ENCODE assay signal across 9 mouse cellular contexts in genomic region chr1:74763081-74763480, GRCm38 (mm10). TPM values are rescaled to one million over a fixed set of nuclear protein-coding genes. Genes with fewer than 3 reads are reported as not detected.
DNase-seq lines count a peak whose midpoint lies in the region; ATAC-seq and TF ChIP-seq lines count a peak whose summit lies in the region.
"Had no signal": no experiment of that assay in that cellular context is flagged by ENCODE, and none has a peak within 500 bp of the region (broad histone marks: within the 10 kb centered on the region; RNA-seq: fewer than 3 reads in every experiment).

No protein-coding gene starts in this region.

- H3K36me3 ChIP-seq in forebrain, postnatal 0 days (ENCODE audit: insufficient read depth), result no peaks in the 10 kb centered on the region
- no peaks in the 10 kb centered on the region for H3K36me3 ChIP-seq in forebrain, embryonic 13.5 days (ENCODE audit: poor library complexity, severe bottlenecking)
- no peaks in the 10 kb centered on the region for H3K36me3 ChIP-seq in lung, postnatal 0 days (ENCODE audit: insufficient read depth, low read length)

- peak; percentile 69 for TF ChIP-seq CTCF in forebrain, postnatal 0 days (IDR thresholded peaks at IDR 0.05; ENCODE audit: low read depth)
- TF ChIP-seq CTCF in lung, postnatal 0 days (IDR thresholded peaks at IDR 0.05), result peak; percentile 76

- H3K9me3 ChIP-seq in forebrain, postnatal 0 days (ENCODE audit: low read length), result no peaks in the 10 kb centered on the region
- no peaks in the 10 kb centered on the region for H3K9me3 ChIP-seq in forebrain, embryonic 13.5 days (replicated peaks)
- H3K9me3 ChIP-seq in lung, postnatal 0 days (ENCODE audit: low read length), result no peaks in the 10 kb centered on the region

- no peak overlapping the region for H3K27ac ChIP-seq in forebrain, postnatal 0 days (ENCODE audit: low read depth, low read length)
- H3K27ac ChIP-seq in forebrain, embryonic 13.5 days, result no peak overlapping the region
- no peak overlapping the region for H3K27ac ChIP-seq in lung, postnatal 0 days (ENCODE audit: low read length)
- H3K27ac ChIP-seq: macrophage had no signal

- no peak for ATAC-seq in forebrain, postnatal 0 days
- ATAC-seq in forebrain, embryonic 13.5 days, result no peak
- no peak for ATAC-seq in lung, postnatal 0 days

- no peak overlapping the region for H3K4me2 ChIP-seq in forebrain, postnatal 0 days (ENCODE audit: low read depth)
- H3K4me2 ChIP-seq in forebrain, embryonic 13.5 days, result no peak overlapping the region
- no peak overlapping the region for H3K4me2 ChIP-seq in lung, postnatal 0 days (replicated peaks; ENCODE audit: low read depth, low read length)

- TF ChIP-seq EP300 in lung, postnatal 0 days (IDR thresholded peaks at IDR 0.05), result no peak

- no peak overlapping the region for H3K9ac ChIP-seq in forebrain, postnatal 0 days
- no peak overlapping the region for H3K9ac ChIP-seq in forebrain, embryonic 13.5 days
- no peak overlapping the region for H3K9ac ChIP-seq in lung, postnatal 0 days (replicated peaks; ENCODE audit: low read depth)

- 6% methylated on average over 6 of the region's 6 CpGs for WGBS in forebrain, postnatal 0 days
- WGBS in forebrain, embryonic 13.5 days, result 4% methylated on average over 6 of the region's 6 CpGs
- WGBS in lung, postnatal 0 days, result 4% methylated on average over 6 of the region's 6 CpGs

- DNase-seq in forebrain, postnatal 0 days, result peak; percentile 78
- DNase-seq in urinary bladder, postnatal 36 days (ENCODE audit: low spot score in 2 of 2), result peak; percentile 67 to 74
- no peak for DNase-seq in urinary bladder, adult 18-20 months (ENCODE audit: low spot score in 2 of 2)
- DNase-seq in embryo, embryonic 11 days, result peak; percentile 90
- DNase-seq in kidney, postnatal 14 days, result peak; percentile 79
- peak; percentile 84 for DNase-seq in lung, postnatal 0 days (ENCODE audit: low spot score)
- DNase-seq in spleen, postnatal 4 days (ENCODE audit: low spot score in 2 of 2), result peak; percentile 65 to 83

- no peak overlapping the region for H3K4me3 ChIP-seq in forebrain, postnatal 0 days (ENCODE audit: low read depth, low read length)
- no peak overlapping the region for H3K4me3 ChIP-seq in forebrain, embryonic 13.5 days
- H3K4me3 ChIP-seq in lung, postnatal 0 days (ENCODE audit: low read depth, low read length), result no peak overlapping the region

- H3K4me1 ChIP-seq in forebrain, postnatal 0 days (ENCODE audit: insufficient read depth), result no peaks in the 10 kb centered on the region
- H3K4me1 ChIP-seq in forebrain, embryonic 13.5 days, result no peaks in the 10 kb centered on the region
- H3K4me1 ChIP-seq in lung, postnatal 0 days (ENCODE audit: insufficient read depth, low read depth, low read length), result no peaks in the 10 kb centered on the region

- H3K27me3 ChIP-seq in forebrain, postnatal 0 days (ENCODE audit: insufficient read depth, low read length), result no peaks in the 10 kb centered on the region; the same call in none of the 2 replicates
- peaks cover 53% of the 10 kb centered on the region for H3K27me3 ChIP-seq in forebrain, embryonic 13.5 days
- no peaks in the 10 kb centered on the region for H3K27me3 ChIP-seq in lung, postnatal 0 days (replicated peaks; ENCODE audit: insufficient read depth, low read length)

RNA-seq across cellular contexts. Expression of gene Wnt6, which starts 8.6 kb away (rescaled TPM):
- total RNA-seq in forebrain, postnatal 0 days (2014; rRNA removed), result 6.1 and 7.2 TPM in 2 replicates
- 3.8 and 4.6 TPM in 2 replicates for polyA plus RNA-seq in forebrain, postnatal 0 days (2015; fragmentation: Nextera tagmentation; extraction: Ambion mirVana)
- polyA plus RNA-seq in forebrain, embryonic 13.5 days (2015; fragmentation: Nextera tagmentation; extraction: Ambion mirVana), result 0.73 and 0.92 TPM in 2 replicates
- polyA plus RNA-seq in lung, postnatal 0 days (2015; fragmentation: Nextera tagmentation; extraction: Ambion mirVana), result 0.36 and 0.50 TPM in 2 replicates
- polyA plus RNA-seq: macrophage had no signal

RNA-seq across cellular contexts. Expression of gene Prkag3, which starts 14.1 kb away (rescaled TPM):
- total RNA-seq in forebrain, postnatal 0 days (2014; rRNA removed), result 0.23 TPM in 1 of 2 replicates, not detected in the other
- polyA plus RNA-seq in forebrain, postnatal 0 days (2015; fragmentation: Nextera tagmentation; extraction: Ambion mirVana), result not detected in 2 replicates
- polyA plus RNA-seq in forebrain, embryonic 13.5 days (2015; fragmentation: Nextera tagmentation; extraction: Ambion mirVana), result not detected in 2 replicates
- 2.6 and 4.6 TPM in 2 replicates for polyA plus RNA-seq in lung, postnatal 0 days (2015; fragmentation: Nextera tagmentation; extraction: Ambion mirVana)
- polyA plus RNA-seq: macrophage had no signal

RNA-seq across cellular contexts. Expression of gene Wnt10a, which starts 28.2 kb away (rescaled TPM):
- total RNA-seq in forebrain, postnatal 0 days (2014; rRNA removed), result 0.15 and 0.19 TPM in 2 replicates
- polyA plus RNA-seq in forebrain, postnatal 0 days (2015; fragmentation: Nextera tagmentation; extraction: Ambion mirVana), result 0.21 and 0.23 TPM in 2 replicates
- polyA plus RNA-seq in forebrain, embryonic 13.5 days (2015; fragmentation: Nextera tagmentation; extraction: Ambion mirVana), result 0.29 and 0.63 TPM in 2 replicates
- not detected in 2 replicates for polyA plus RNA-seq in lung, postnatal 0 days (2015; fragmentation: Nextera tagmentation; extraction: Ambion mirVana)
- polyA plus RNA-seq: macrophage had no signal

RNA-seq across cellular contexts. Expression of gene Cyp27a1, which starts 49.7 kb away (rescaled TPM):
- 1.3 and 1.6 TPM in 2 replicates for total RNA-seq in forebrain, postnatal 0 days (2014; rRNA removed)
- 1.5 and 1.6 TPM in 2 replicates for polyA plus RNA-seq in forebrain, postnatal 0 days (2015; fragmentation: Nextera tagmentation; extraction: Ambion mirVana)
- polyA plus RNA-seq in forebrain, embryonic 13.5 days (2015; fragmentation: Nextera tagmentation; extraction: Ambion mirVana), result 0.81 and 1.4 TPM in 2 replicates
- polyA plus RNA-seq in lung, postnatal 0 days (2015; fragmentation: Nextera tagmentation; extraction: Ambion mirVana), result 5.2 and 5.4 TPM in 2 replicates

Comparison
In these comparisons a context has a peak if more than half of its experiments do, and no peak if none do; other contexts are left out.
1. DNase-seq: peak in forebrain, postnatal 0 days (single experiment), urinary bladder, postnatal 36 days (2 of 2), embryo, embryonic 11 days (single experiment), kidney, postnatal 14 days (single experiment), lung, postnatal 0 days (single experiment) and spleen, postnatal 4 days (2 of 2); none in urinary bladder, adult 18-20 months (0 of 2).